Comparison of ENCODE assay signal across 9 mouse cellular contexts in the genomic region with DNA sequence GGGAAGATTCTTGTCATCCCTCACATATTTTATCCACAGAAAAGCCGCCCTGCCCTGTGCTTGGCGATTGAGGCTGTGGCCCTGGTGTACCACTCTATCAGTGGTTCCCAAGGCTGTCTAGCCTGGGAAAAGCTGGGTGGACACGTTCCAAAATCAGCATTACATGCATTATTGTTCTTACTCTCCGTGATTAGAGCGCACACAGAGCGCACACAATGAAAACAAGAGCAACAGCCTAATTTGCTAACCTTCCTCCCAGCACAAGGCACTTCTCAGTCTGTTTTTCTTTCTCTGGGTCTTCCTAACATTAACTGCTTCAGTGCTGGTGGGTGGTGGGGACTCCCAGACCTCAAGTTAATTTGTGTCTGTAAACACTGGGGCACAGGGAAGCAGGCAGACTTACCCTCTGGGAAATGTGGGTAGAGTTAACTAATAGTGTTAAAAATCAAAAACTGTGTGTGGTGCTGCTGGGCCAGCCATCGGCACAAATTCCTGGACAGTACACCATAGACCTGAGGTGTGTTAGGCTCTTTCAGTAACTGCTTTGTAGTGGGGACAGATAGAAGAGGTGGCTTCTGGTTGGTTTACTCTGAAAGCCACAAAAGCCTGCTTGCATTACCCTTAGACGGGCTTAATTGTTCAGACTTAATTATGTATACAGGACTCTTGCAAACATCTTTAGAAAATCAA.
A peak's percentile ranks its signal among the peaks of the same experiment; 100 is the strongest.
DNase-seq lines count a peak whose midpoint lies in the region; ATAC-seq and TF ChIP-seq lines count a peak whose summit lies in the region.
"Had no signal": no experiment of that assay in that cellular context is flagged by ENCODE, and none has a peak within 500 bp of the region (broad histone marks: within the 10 kb centered on the region; RNA-seq: fewer than 3 reads in every experiment).

No protein-coding gene starts in this region.

- no peak overlapping the region for H3K9ac ChIP-seq in kidney, embryonic 15.5 days
- peak overlapping the region; percentile 40; the same call in 1 of the 2 replicates for H3K9ac ChIP-seq in embryonic facial prominence, embryonic 14.5 days (ENCODE audit: low read depth, low read length)
- H3K9ac ChIP-seq in stomach, postnatal 0 days (ENCODE audit: low read length) = no peak overlapping the region

- no peaks in the 10 kb centered on the region for H3K36me3 ChIP-seq in kidney, embryonic 15.5 days
- no peaks in the 10 kb centered on the region for H3K36me3 ChIP-seq in embryonic facial prominence, embryonic 14.5 days (ENCODE audit: control insufficient read depth, insufficient read depth, low read length)
- H3K36me3 ChIP-seq in stomach, postnatal 0 days (ENCODE audit: control insufficient read depth, insufficient read depth, low read length) = no peaks in the 10 kb centered on the region

- no peak for TF ChIP-seq CTCF in stomach, postnatal 0 days (IDR thresholded peaks at IDR 0.05; ENCODE audit: low read depth)

- 3% methylated on average over 8 of the region's 8 CpGs for WGBS in kidney, embryonic 15.5 days
- WGBS in embryonic facial prominence, embryonic 14.5 days = 2% methylated on average over 8 of the region's 8 CpGs
- WGBS in stomach, postnatal 0 days = 10% methylated on average over 8 of the region's 8 CpGs

- DNase-seq in kidney, postnatal 36 days = no peak
- peak; percentile 79 for DNase-seq in embryonic facial prominence, embryonic 14.5 days (ENCODE audit: low spot score)
- DNase-seq in heart, postnatal 36 days = peak; percentile 7 to 8
- DNase-seq in lung, postnatal 14 days = peak; percentile 15
- peak; percentile 16 for DNase-seq in stomach, postnatal 0 days (ENCODE audit: low spot score)
- no peak for DNase-seq in T-cell, adult 2 months (ENCODE audit: low spot score)
- no peak for DNase-seq in cerebellum, adult 11-12 months

- no peaks in the 10 kb centered on the region for H3K27me3 ChIP-seq in kidney, embryonic 15.5 days
- H3K27me3 ChIP-seq in embryonic facial prominence, embryonic 14.5 days (replicated peaks; ENCODE audit: control insufficient read depth, insufficient read depth, low read length) = no peaks in the 10 kb centered on the region
- no peaks in the 10 kb centered on the region for H3K27me3 ChIP-seq in stomach, postnatal 0 days (ENCODE audit: control insufficient read depth, insufficient read depth, low read length)
- H3K27me3 ChIP-seq: CH12.LX had no signal

- ATAC-seq in kidney, embryonic 15.5 days (replicated peaks; ENCODE audit: low FRiP score) = peak; percentile 93
- peak; percentile 82 for ATAC-seq in embryonic facial prominence, embryonic 14.5 days (ENCODE audit: low read depth)
- ATAC-seq in stomach, postnatal 0 days (ENCODE audit: low FRiP score, low TSS enrichment) = no peak

- peak overlapping the region; percentile 42 for H3K27ac ChIP-seq in kidney, embryonic 15.5 days
- peak overlapping the region; percentile 72 for H3K27ac ChIP-seq in embryonic facial prominence, embryonic 14.5 days (replicated peaks; ENCODE audit: low read depth, low read length)
- H3K27ac ChIP-seq in stomach, postnatal 0 days (replicated peaks) = no peak overlapping the region

- TF ChIP-seq EP300 in stomach, postnatal 0 days (optimal IDR thresholded peaks at IDR 0.05) = no peak

- peak overlapping the region; percentile 22 for H3K4me3 ChIP-seq in kidney, embryonic 15.5 days (replicated peaks)
- H3K4me3 ChIP-seq in embryonic facial prominence, embryonic 14.5 days (ENCODE audit: low read depth, low read length) = peak overlapping the region; percentile 22
- H3K4me3 ChIP-seq in stomach, postnatal 0 days (ENCODE audit: low read depth, low read length) = peak overlapping the region; percentile 10; the same call in 1 of the 2 replicates

- H3K4me2 ChIP-seq in kidney, embryonic 15.5 days = peak overlapping the region; percentile 52
- peak overlapping the region; percentile 60 for H3K4me2 ChIP-seq in embryonic facial prominence, embryonic 14.5 days (ENCODE audit: low read depth, low read length)
- H3K4me2 ChIP-seq in stomach, postnatal 0 days (replicated peaks; ENCODE audit: low read depth) = peak overlapping the region; percentile 40

- peaks cover 11% of the 10 kb centered on the region; the same call in 1 of the 2 replicates for H3K4me1 ChIP-seq in kidney, embryonic 15.5 days
- H3K4me1 ChIP-seq in embryonic facial prominence, embryonic 14.5 days (ENCODE audit: control insufficient read depth, insufficient read depth, low read length) = peaks cover 14% of the 10 kb centered on the region
- no peaks in the 10 kb centered on the region; the same call in 1 of the 2 replicates for H3K4me1 ChIP-seq in stomach, postnatal 0 days (replicated peaks; ENCODE audit: control insufficient read depth, insufficient read depth)

- intact Hi-C loops in heart, postnatal 36 days (cut with DNase I) = no loop called here

- no peaks in the 10 kb centered on the region for H3K9me3 ChIP-seq in kidney, embryonic 15.5 days (replicated peaks)
- H3K9me3 ChIP-seq in embryonic facial prominence, embryonic 14.5 days (ENCODE audit: control insufficient read depth, low read length) = no peaks in the 10 kb centered on the region
- H3K9me3 ChIP-seq in stomach, postnatal 0 days (ENCODE audit: control insufficient read depth, low read length) = no peaks in the 10 kb centered on the region

Comparison
In these comparisons a context has a peak if more than half of its experiments do, and no peak if none do; other contexts are left out.
1. DNase-seq: peak in embryonic facial prominence, embryonic 14.5 days (single experiment), heart, postnatal 36 days (2 of 2), lung, postnatal 14 days (single experiment) and stomach, postnatal 0 days (single experiment); none in kidney, postnatal 36 days (0 of 2), T-cell, adult 2 months (single experiment) and cerebellum, adult 11-12 months (single experiment).
2. Peak in every context shown above with its lines, with median percentiles within 50 percentile points of each other: H3K4me2 ChIP-seq and H3K4me3 ChIP-seq.